Mouse (Mus musculus) stomach, embryonic 14.5 days (tissue): ENCODE measurements around the gene Gm37240. TPM values are rescaled to one million over a fixed set of nuclear protein-coding genes. Genes with fewer than 3 reads are reported as not detected.

Source experiments
- ATAC-seq: fragments of 200-750 bp; cut with Nextera tagmentation; 2 replicates; pipeline ENCODE4 v1.8.0; 2017; ENCODE audit warnings: low read depth, moderate TSS enrichment; ENCODE audit not compliant: insufficient number of reproducible peaks, insufficient read depth, low FRiP score
- H3K27ac ChIP-seq: fragments of 300-500 bp; sonication (generic); 2 replicates; pipeline ENCODE4 v1.5.1; 2014; ENCODE audit warnings: mild to moderate bottlenecking, low read length, moderate library complexity, mixed read lengths
- H3K27me3 ChIP-seq: fragments of 300-500 bp; sonication (generic); 2 replicates; pipeline ENCODE4 v1.6.1; 2014; ENCODE audit warnings: low read length, control low read depth, mixed read lengths; ENCODE audit not compliant: control insufficient read depth, insufficient read depth
- H3K36me3 ChIP-seq: fragments of 300-500 bp; sonication (generic); 2 replicates; pipeline ENCODE4 v1.6.1; 2014; ENCODE audit warnings: mild to moderate bottlenecking, control low read depth, low read length, moderate library complexity, mixed read lengths; ENCODE audit not compliant: control insufficient read depth, insufficient read depth
- H3K4me1 ChIP-seq: fragments of 300-500 bp; sonication (generic); 2 replicates; pipeline ENCODE4 v1.6.1; 2014; ENCODE audit warnings: low read length, control low read depth, mixed read lengths; ENCODE audit not compliant: control insufficient read depth, insufficient read depth
- H3K4me2 ChIP-seq: fragments of 300-500 bp; sonication (generic); replicated peaks from 2 replicates; pipeline ENCODE4 v1.6.1; 2014; ENCODE audit warnings: low read depth, low read length, control low read depth
- H3K4me3 ChIP-seq: fragments of 300-500 bp; sonication (generic); 2 replicates; pipeline ENCODE4 v1.5.1; 2014; ENCODE audit warnings: low read depth, low read length, control low read depth
- H3K9ac ChIP-seq: fragments of 300-500 bp; sonication (generic); replicated peaks from 2 replicates; pipeline ENCODE4 v1.6.1; 2014; ENCODE audit warnings: low read depth, mild to moderate bottlenecking, control low read depth, low read length, moderate library complexity, mixed read lengths
- H3K9me3 ChIP-seq: fragments of 300-500 bp; sonication (generic); 2 replicates; pipeline ENCODE4 v1.6.1; 2016; ENCODE audit warnings: low read depth, low read length, control low read depth; ENCODE audit not compliant: control insufficient read depth
- WGBS: fragments of 180-500 bp; shearing (Covaris S2); extraction: QIAGEN DNeasy Blood & Tissue Kit; methylation state at CpG from one replicate; pipeline ENCODE4 v1.1.7; 2014; 5-methylcytosine and 5-hydroxymethylcytosine counted together
- polyA plus RNA-seq: library from polyadenylated mRNA; unstranded; fragments of >200 nt; fragmentation: Nextera tagmentation; extraction: Ambion mirVana; gene quantifications from 2 replicates; pipeline ENCODE4 v1.2.1, GENCODE M21; 2014

Gene Gm37240
- polyA plus RNA-seq, 1 experiment from 2014 or later, result 9.6 TPM

- no peaks in the 10 kb centered on the region for H3K4me1 ChIP-seq
- H3K9ac ChIP-seq, result no peak overlapping the region
- H3K27ac ChIP-seq, result no peak overlapping the region
- no peaks in the 10 kb centered on the region for H3K27me3 ChIP-seq
- ATAC-seq, result no peak
- H3K4me2 ChIP-seq, result no peak overlapping the region
- 29% methylated on average over 1 of the region's 1 CpGs for WGBS
- H3K9me3 ChIP-seq, result no peaks in the 10 kb centered on the region
- H3K36me3 ChIP-seq, result no peaks in the 10 kb centered on the region
- no peak overlapping the region for H3K4me3 ChIP-seq
Measured at GRCm38 (mm10) chr3:84906528-84906927, 980.8 kb downstream of the Gm37240 start.

GRCm38 (mm10) chr3:84897952-84898351, 989.4 kb downstream of the Gm37240 start:
- H3K4me1 ChIP-seq, result no peaks in the 10 kb centered on the region
- no peak overlapping the region for H3K9ac ChIP-seq
- H3K27ac ChIP-seq, result no peak overlapping the region
- H3K36me3 ChIP-seq, result no peaks in the 10 kb centered on the region
- no peaks in the 10 kb centered on the region for H3K27me3 ChIP-seq
- 58% methylated on average over 8 of the region's 8 CpGs for WGBS
- H3K9me3 ChIP-seq, result no peaks in the 10 kb centered on the region
- no peak overlapping the region for H3K4me2 ChIP-seq
- H3K4me3 ChIP-seq, result no peak overlapping the region
- ATAC-seq, result peak; percentile 61; the same call in 1 of the 2 replicates

GRCm38 (mm10) chr3:84890983-84891382, 996.3 kb downstream of the Gm37240 start:
- Histone ChIP-seq H3K4me1 (no peaks in the 10 kb centered on the region), H3K9ac (no peak overlapping the region), H3K27me3 (no peaks in the 10 kb centered on the region), H3K9me3 (no peaks in the 10 kb centered on the region), H3K27ac (no peak overlapping the region), H3K4me3 (no peak overlapping the region), H3K4me2 (no peak overlapping the region), H3K36me3 (no peaks in the 10 kb centered on the region)
- WGBS, result 94% methylated on average over 5 of the region's 5 CpGs
- ATAC-seq, result no peak

GRCm38 (mm10) chr3:84889648-84890047, 997.7 kb downstream of the Gm37240 start:
- ATAC-seq, result 0 out of 2 replicates have a peak, but pooled peaks have one; percentile 46
- Histone ChIP-seq H3K36me3 (no peaks in the 10 kb centered on the region), H3K27ac (no peak overlapping the region), H3K4me2 (no peak overlapping the region), H3K4me3 (no peak overlapping the region), H3K9ac (no peak overlapping the region), H3K9me3 (no peaks in the 10 kb centered on the region), H3K27me3 (no peaks in the 10 kb centered on the region), H3K4me1 (no peaks in the 10 kb centered on the region)
- WGBS, result 38% methylated on average over 1 of the region's 1 CpGs

GRCm38 (mm10) chr3:84883817-84884483, 1003.4 kb downstream of the Gm37240 start:
- H3K27me3 ChIP-seq, result no peaks in the 10 kb centered on the region
- 27% methylated on average over 11 of the region's 11 CpGs for WGBS
- no peak overlapping the region for H3K4me2 ChIP-seq
- H3K27ac ChIP-seq, result no peak overlapping the region
- H3K4me1 ChIP-seq, result peaks cover 9% of the 10 kb centered on the region; the same call in 1 of the 2 replicates
- H3K36me3 ChIP-seq, result no peaks in the 10 kb centered on the region
- no peaks in the 10 kb centered on the region for H3K9me3 ChIP-seq
- H3K4me3 ChIP-seq, result no peak overlapping the region
- no peak for ATAC-seq
- no peak overlapping the region for H3K9ac ChIP-seq

GRCm38 (mm10) chr3:84876211-84876610, 1011.1 kb downstream of the Gm37240 start:
- H3K27ac ChIP-seq, result no peak overlapping the region
- peaks cover 9% of the 10 kb centered on the region; the same call in 1 of the 2 replicates for H3K4me1 ChIP-seq
- no peak overlapping the region for H3K9ac ChIP-seq
- no peaks in the 10 kb centered on the region for H3K9me3 ChIP-seq
- no peaks in the 10 kb centered on the region for H3K27me3 ChIP-seq
- H3K4me3 ChIP-seq, result no peak overlapping the region
- 54% methylated on average over 4 of the region's 4 CpGs for WGBS
- no peak overlapping the region for H3K4me2 ChIP-seq
- ATAC-seq, result no peak
- H3K36me3 ChIP-seq, result no peaks in the 10 kb centered on the region

- H3K9me3 ChIP-seq, result no peaks in the 10 kb centered on the region
- H3K27me3 ChIP-seq, result no peaks in the 10 kb centered on the region
- H3K4me1 ChIP-seq, result peaks cover 9% of the 10 kb centered on the region; the same call in 1 of the 2 replicates
- ATAC-seq, result peak; percentile 58; the same call in 1 of the 2 replicates
- 44% methylated on average over 9 of the region's 9 CpGs for WGBS
- no peak overlapping the region; the same call in 1 of the 2 replicates for H3K4me2 ChIP-seq
- no peaks in the 10 kb centered on the region for H3K36me3 ChIP-seq
- no peak overlapping the region for H3K9ac ChIP-seq
- no peak overlapping the region for H3K4me3 ChIP-seq
- H3K27ac ChIP-seq, result 0 out of 2 replicates have a peak overlapping the region, but pooled peaks have one; percentile 11
Measured at GRCm38 (mm10) chr3:84875306-84875705, 1012.0 kb downstream of the Gm37240 start.

GRCm38 (mm10) chr3:84870126-84870525, 1017.2 kb downstream of the Gm37240 start:
- H3K27me3 ChIP-seq, result no peaks in the 10 kb centered on the region
- H3K9ac ChIP-seq, result no peak overlapping the region
- H3K36me3 ChIP-seq, result no peaks in the 10 kb centered on the region
- no peak overlapping the region for H3K4me2 ChIP-seq
- ATAC-seq, result no peak
- H3K9me3 ChIP-seq, result no peaks in the 10 kb centered on the region
- H3K4me3 ChIP-seq, result no peak overlapping the region
- H3K4me1 ChIP-seq, result peaks cover 17% of the 10 kb centered on the region; the same call in 1 of the 2 replicates
- H3K27ac ChIP-seq, result no peak overlapping the region

- H3K9ac ChIP-seq, result no peak overlapping the region
- no peak overlapping the region for H3K4me2 ChIP-seq
- no peak overlapping the region for H3K4me3 ChIP-seq
- peaks cover 13% of the 10 kb centered on the region; the same call in 1 of the 2 replicates for H3K4me1 ChIP-seq
- no peak for ATAC-seq
- H3K36me3 ChIP-seq, result no peaks in the 10 kb centered on the region
- H3K27me3 ChIP-seq, result no peaks in the 10 kb centered on the region
- H3K9me3 ChIP-seq, result no peaks in the 10 kb centered on the region
- no peak overlapping the region; the same call in 1 of the 2 replicates for H3K27ac ChIP-seq
- 26% methylated on average over 1 of the region's 1 CpGs for WGBS
Measured at GRCm38 (mm10) chr3:84867991-84868390, 1019.3 kb downstream of the Gm37240 start.
